Mouse (Mus musculus): ENCODE results near the gene Vmn1r199. TPM values are rescaled to one million over a fixed set of nuclear protein-coding genes. Genes with fewer than 3 reads are reported as not detected.
"Not testable (repeated sequence)": the region's sequence is repeated elsewhere in the genome, so short reads cannot be mapped to it uniquely, and the experiment has no call there.

Gene Vmn1r199
- not detected in 2 replicates for polyA plus RNA-seq (2016; fragmentation: Nextera tagmentation; extraction: Ambion mirVana)

GRCm38 (mm10) chr13:22379518-22379917 lies at the start of gene Vmn1r199:
Vmn1r199 (plus strand) TSS chr13:22379818.
- no peaks in the 10 kb centered on the region for H3K9me3 ChIP-seq (replicated peaks)
- no peaks in the 10 kb centered on the region for H3K4me1 ChIP-seq
- no peaks in the 10 kb centered on the region for H3K27me3 ChIP-seq (ENCODE audit: low read depth, poor library complexity, severe bottlenecking)
- no peak for DNase-seq (ENCODE audit: low spot score)
- no peak within 1 kb of the TSS for H3K4me3 ChIP-seq
- 95% methylated on average over 2 of the region's 2 CpGs for WGBS
- no peak within 1 kb of the TSS for H3K27ac ChIP-seq (replicated peaks)
- no peaks in the 10 kb centered on the region for H3K36me3 ChIP-seq

- WGBS: 81% methylated on average over 2 of the region's 2 CpGs
- no peaks in the 10 kb centered on the region for H3K36me3 ChIP-seq
Measured at GRCm38 (mm10) chr13:22333269-22333668, 46.3 kb upstream of the Vmn1r199 start.

GRCm38 (mm10) chr13:22335565-22335964 lies 44.1 kb upstream of the Vmn1r199 start:
- WGBS: 91% methylated on average over 1 of the region's 1 CpGs
- Histone ChIP-seq H3K9me3 (replicated peaks) (no peaks in the 10 kb centered on the region), H3K36me3 (no peaks in the 10 kb centered on the region), H3K27me3 (ENCODE audit: low read depth, poor library complexity, severe bottlenecking) (no peaks in the 10 kb centered on the region), H3K4me3 (no peak overlapping the region), H3K27ac (replicated peaks) (no peak overlapping the region), H3K4me1 (no peaks in the 10 kb centered on the region)
- no peak for DNase-seq (ENCODE audit: low spot score)

More at GRCm38 (mm10) chr13:22333269-22333668, 46.3 kb upstream of the Vmn1r199 start:
- no peak overlapping the region for H3K27ac ChIP-seq (replicated peaks)
- no peaks in the 10 kb centered on the region for H3K9me3 ChIP-seq (replicated peaks)
- no peak for DNase-seq (ENCODE audit: low spot score)
- no peaks in the 10 kb centered on the region for H3K27me3 ChIP-seq (ENCODE audit: low read depth, poor library complexity, severe bottlenecking)
- H3K4me3 ChIP-seq: no peak overlapping the region
- H3K4me1 ChIP-seq: no peaks in the 10 kb centered on the region

GRCm38 (mm10) chr13:22350064-22350463 lies 29.6 kb upstream of the Vmn1r199 start, which contains the start of gene Vmn1r198:
Vmn1r198 (plus strand) TSS chr13:22350364.
- Histone ChIP-seq H3K9me3 (replicated peaks) (no peaks in the 10 kb centered on the region), H3K4me1 (no peaks in the 10 kb centered on the region), H3K36me3 (no peaks in the 10 kb centered on the region), H3K27ac (replicated peaks) (no peak within 1 kb of the TSS), H3K27me3 (ENCODE audit: low read depth, poor library complexity, severe bottlenecking) (no peaks in the 10 kb centered on the region), H3K4me3 (no peak within 1 kb of the TSS)
- 76% methylated on average over 1 of the region's 1 CpGs for WGBS
- DNase-seq (ENCODE audit: low spot score): no peak

- H3K27me3 ChIP-seq (ENCODE audit: low read depth, poor library complexity, severe bottlenecking): no peaks in the 10 kb centered on the region
- WGBS: 88% methylated on average over 1 of the region's 1 CpGs
- no peak for DNase-seq (ENCODE audit: low spot score)
- H3K4me1 ChIP-seq: no peaks in the 10 kb centered on the region
- no peak overlapping the region for H3K4me3 ChIP-seq
- H3K9me3 ChIP-seq (replicated peaks): no peaks in the 10 kb centered on the region
- H3K36me3 ChIP-seq: no peaks in the 10 kb centered on the region
- H3K27ac ChIP-seq (replicated peaks): no peak overlapping the region
Measured at GRCm38 (mm10) chr13:22350813-22351212, 28.8 kb upstream of the Vmn1r199 start.

- not testable (repeated sequence) for H3K9me3 ChIP-seq (replicated peaks); H3K27ac ChIP-seq (replicated peaks); H3K4me3 ChIP-seq; H3K27me3 ChIP-seq (ENCODE audit: low read depth, poor library complexity, severe bottlenecking); H3K4me1 ChIP-seq; H3K36me3 ChIP-seq; DNase-seq (ENCODE audit: low spot score)
- WGBS: 77% methylated on average over 3 of the region's 3 CpGs
Measured at GRCm38 (mm10) chr13:22381128-22381527, 1.5 kb downstream of the Vmn1r199 start.

- 77% methylated on average over 3 of the region's 3 CpGs for WGBS
- Histone ChIP-seq H3K36me3 (no peaks in the 10 kb centered on the region), H3K4me3 (no peak overlapping the region), H3K4me1 (no peaks in the 10 kb centered on the region), H3K27me3 (ENCODE audit: low read depth, poor library complexity, severe bottlenecking) (no peaks in the 10 kb centered on the region), H3K27ac (replicated peaks) (no peak overlapping the region), H3K9me3 (replicated peaks) (no peaks in the 10 kb centered on the region)
- DNase-seq (ENCODE audit: low spot score): no peak
Measured at GRCm38 (mm10) chr13:22383401-22383800, 3.8 kb downstream of the Vmn1r199 start.

GRCm38 (mm10) chr13:22387050-22387449 lies 7.4 kb downstream of the Vmn1r199 start:
- no peak overlapping the region for H3K27ac ChIP-seq (replicated peaks)
- WGBS: 85% methylated on average over 1 of the region's 1 CpGs
- no peak overlapping the region for H3K4me3 ChIP-seq
- no peak for DNase-seq (ENCODE audit: low spot score)
- no peaks in the 10 kb centered on the region for H3K36me3 ChIP-seq
- H3K4me1 ChIP-seq: peaks cover 13% of the 10 kb centered on the region
- no peaks in the 10 kb centered on the region for H3K9me3 ChIP-seq (replicated peaks)
- no peaks in the 10 kb centered on the region for H3K27me3 ChIP-seq (ENCODE audit: low read depth, poor library complexity, severe bottlenecking)

- H3K9me3 ChIP-seq (replicated peaks): no peaks in the 10 kb centered on the region
- no peaks in the 10 kb centered on the region for H3K27me3 ChIP-seq (ENCODE audit: low read depth, poor library complexity, severe bottlenecking)
- no peak within 1 kb of the TSS for H3K4me3 ChIP-seq
- H3K36me3 ChIP-seq: no peaks in the 10 kb centered on the region
- H3K27ac ChIP-seq (replicated peaks): no peak within 1 kb of the TSS
- no peak for DNase-seq (ENCODE audit: low spot score)
- H3K4me1 ChIP-seq: peaks cover 13% of the 10 kb centered on the region
- 16% methylated on average over 3 of the region's 3 CpGs for WGBS
Measured at GRCm38 (mm10) chr13:22390073-22390472, 10.5 kb downstream of the Vmn1r199 start, which contains the start of gene Vmn1r200. Vmn1r200 (plus strand) TSS chr13:22390373.

- 90% methylated on average over 1 of the region's 1 CpGs for WGBS
- no peak for DNase-seq (ENCODE audit: low spot score)
- Histone ChIP-seq H3K9me3 (replicated peaks) (peaks cover 32% of the 10 kb centered on the region), H3K4me1 (no peaks in the 10 kb centered on the region), H3K27ac (replicated peaks) (no peak overlapping the region), H3K4me3 (no peak overlapping the region), H3K36me3 (no peaks in the 10 kb centered on the region), H3K27me3 (ENCODE audit: low read depth, poor library complexity, severe bottlenecking) (no peaks in the 10 kb centered on the region)
Measured at GRCm38 (mm10) chr13:22402978-22403377, 23.4 kb downstream of the Vmn1r199 start.

Other genes with a start within 250 kb of the Vmn1r199 start
- not detected in 2 replicates for gene Vmn1r191, start 195.8 kb upstream of the Vmn1r199 start, polyA plus RNA-seq (2016; fragmentation: Nextera tagmentation; extraction: Ambion mirVana)
- gene Vmn1r192, start 188.7 kb upstream of the Vmn1r199 start, polyA plus RNA-seq (2016; fragmentation: Nextera tagmentation; extraction: Ambion mirVana): not detected in 2 replicates
- not detected in 2 replicates for gene Vmn1r193, start 156.7 kb upstream of the Vmn1r199 start, polyA plus RNA-seq (2016; fragmentation: Nextera tagmentation; extraction: Ambion mirVana)
- gene Vmn1r194, start 135.6 kb upstream of the Vmn1r199 start, polyA plus RNA-seq (2016; fragmentation: Nextera tagmentation; extraction: Ambion mirVana): not detected in 2 replicates
- not detected in 2 replicates for gene Vmn1r195, start 109.3 kb upstream of the Vmn1r199 start, polyA plus RNA-seq (2016; fragmentation: Nextera tagmentation; extraction: Ambion mirVana)
- not detected in 2 replicates for gene Vmn1r196, start 89.9 kb upstream of the Vmn1r199 start, polyA plus RNA-seq (2016; fragmentation: Nextera tagmentation; extraction: Ambion mirVana)
- not detected in 2 replicates for gene Vmn1r197, start 55.2 kb upstream of the Vmn1r199 start, polyA plus RNA-seq (2016; fragmentation: Nextera tagmentation; extraction: Ambion mirVana)
- not detected in 2 replicates for gene Vmn1r198, start 29.5 kb upstream of the Vmn1r199 start, polyA plus RNA-seq (2016; fragmentation: Nextera tagmentation; extraction: Ambion mirVana)
- not detected in 2 replicates for gene Vmn1r200, start 10.6 kb downstream of the Vmn1r199 start, polyA plus RNA-seq (2016; fragmentation: Nextera tagmentation; extraction: Ambion mirVana)
- not detected in 2 replicates for gene Vmn1r201, start 92.1 kb downstream of the Vmn1r199 start, polyA plus RNA-seq (2016; fragmentation: Nextera tagmentation; extraction: Ambion mirVana)
- 0.02 TPM in 1 of 2 replicates, not detected in the other for gene Vmn1r202, start 125.6 kb downstream of the Vmn1r199 start, polyA plus RNA-seq (2016; fragmentation: Nextera tagmentation; extraction: Ambion mirVana)
- not detected in 2 replicates for gene Vmn1r203, start 138.3 kb downstream of the Vmn1r199 start, polyA plus RNA-seq (2016; fragmentation: Nextera tagmentation; extraction: Ambion mirVana)
- not detected in 2 replicates for gene Vmn1r204, start 173.4 kb downstream of the Vmn1r199 start, polyA plus RNA-seq (2016; fragmentation: Nextera tagmentation; extraction: Ambion mirVana)
- gene Vmn1r205, start 213.2 kb downstream of the Vmn1r199 start, polyA plus RNA-seq (2016; fragmentation: Nextera tagmentation; extraction: Ambion mirVana): not detected in 2 replicates
- not detected in 2 replicates for gene Vmn1r206, start 244.4 kb downstream of the Vmn1r199 start, polyA plus RNA-seq (2016; fragmentation: Nextera tagmentation; extraction: Ambion mirVana)

Measured in midbrain, embryonic 10.5 days (tissue).